Mouse (Mus musculus): ENCODE measurements around the gene Gm28051. TPM values are rescaled to one million over a fixed set of nuclear protein-coding genes. Genes with fewer than 3 reads are reported as not detected.

The Gm28051 gene
- polyA plus RNA-seq, 1 experiment from 2014 or later = not detected

DNA sequence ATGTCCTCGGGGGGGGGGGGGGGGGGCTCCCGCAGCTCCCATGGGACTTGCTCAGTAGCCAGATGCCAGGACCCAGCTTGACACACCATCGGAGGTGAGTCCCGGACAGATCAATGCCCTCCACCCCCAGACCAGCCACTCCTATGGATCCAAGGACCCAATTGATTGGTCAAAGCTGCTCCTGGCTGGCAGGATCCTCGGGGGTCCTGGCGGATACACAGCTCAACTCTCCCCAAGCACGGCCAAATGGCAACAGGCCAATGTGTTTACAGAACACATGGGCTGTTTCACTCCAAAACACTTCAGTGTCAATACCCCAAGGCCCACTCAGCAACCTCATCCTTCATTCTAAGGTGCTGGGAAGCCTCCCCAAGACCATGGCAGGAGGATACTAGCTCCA, 65.8 kb downstream of the Gm28051 start:
- Histone ChIP-seq H3K4me3 (no peak overlapping the region), H3K9ac (no peak overlapping the region), H3K27ac (no peak overlapping the region), H3K9me3 (no peaks in the 10 kb centered on the region), H3K4me2 (no peak overlapping the region), H3K27me3 (no peaks in the 10 kb centered on the region), H3K4me1 (0 out of 2 replicates have a peak, but pooled peaks cover 4% of the 10 kb centered on the region), H3K36me3 (no peaks in the 10 kb centered on the region)
- ATAC-seq (ENCODE audit: borderline replicate concordance, extremely low read depth, low FRiP score, low TSS enrichment) = no peak
- WGBS = 59% methylated on average over 7 of the region's 7 CpGs

DNA sequence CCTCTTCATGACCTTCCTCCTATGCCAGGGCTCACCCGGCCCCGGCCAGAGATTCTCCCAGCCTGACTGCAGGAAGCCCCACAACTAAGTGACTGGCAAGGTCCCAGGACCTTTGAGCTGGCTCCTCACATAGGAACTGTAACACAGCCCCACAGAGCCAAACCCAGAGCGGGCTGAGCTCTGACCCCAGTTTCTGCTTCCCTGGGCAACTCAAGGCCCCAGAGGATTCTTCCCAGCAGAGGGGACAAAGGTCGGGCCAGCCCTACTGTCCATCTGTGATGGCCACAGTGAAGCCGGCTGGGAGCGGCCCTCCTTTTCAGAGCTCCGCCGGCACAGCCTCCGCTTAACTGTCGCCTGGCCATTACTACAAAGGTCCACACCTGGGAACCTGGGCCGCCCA, 66.4 kb downstream of the Gm28051 start:
- no peaks in the 10 kb centered on the region for H3K27me3 ChIP-seq
- H3K4me2 ChIP-seq = no peak overlapping the region
- H3K27ac ChIP-seq = no peak overlapping the region
- 0 out of 2 replicates have a peak, but pooled peaks have one; percentile 33 for ATAC-seq (ENCODE audit: borderline replicate concordance, extremely low read depth, low FRiP score, low TSS enrichment)
- H3K9me3 ChIP-seq = no peaks in the 10 kb centered on the region
- H3K36me3 ChIP-seq = no peaks in the 10 kb centered on the region
- H3K9ac ChIP-seq = no peak overlapping the region
- 0 out of 2 replicates have a peak, but pooled peaks cover 4% of the 10 kb centered on the region for H3K4me1 ChIP-seq
- H3K4me3 ChIP-seq = no peak overlapping the region
- WGBS = 67% methylated on average over 11 of the region's 11 CpGs

DNA sequence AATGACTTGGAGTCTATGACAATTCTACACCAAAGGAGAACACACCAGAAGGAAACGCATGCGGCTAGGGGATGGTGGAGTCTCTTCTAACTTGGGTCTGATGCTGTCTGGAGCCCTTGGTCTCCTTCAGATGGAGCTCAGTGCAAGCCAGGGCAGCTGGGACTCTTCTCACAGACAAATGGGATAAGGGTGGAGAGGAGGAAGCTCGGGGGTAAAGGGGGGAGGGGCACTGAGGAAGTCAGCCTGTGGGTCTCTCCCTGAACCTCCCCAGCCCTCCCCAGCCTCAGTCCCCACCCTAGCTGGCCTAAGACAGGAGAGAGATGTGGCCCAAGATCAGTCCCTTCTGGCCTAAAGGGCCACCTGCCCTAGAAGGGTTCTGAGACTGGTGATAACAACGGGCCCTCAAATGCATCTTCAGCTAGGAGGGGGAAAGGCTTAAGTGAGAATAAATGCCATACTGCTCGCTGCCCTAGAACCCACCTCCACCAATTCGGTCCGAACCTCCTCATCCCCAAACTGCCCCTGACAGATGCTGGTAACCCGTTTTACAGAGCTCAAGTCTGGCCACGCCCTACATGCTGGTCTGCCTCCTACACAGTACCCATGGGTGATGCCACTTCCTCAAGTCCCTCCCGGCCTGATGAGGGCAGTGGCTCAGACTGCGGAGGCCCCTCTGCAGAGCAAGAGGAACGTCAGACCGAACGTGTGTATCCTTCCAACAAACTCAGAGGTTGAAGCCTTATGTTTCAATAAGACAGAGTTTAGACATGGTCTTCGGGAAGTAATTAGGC, 67.6 kb downstream of the Gm28051 start:
- ATAC-seq (ENCODE audit: borderline replicate concordance, extremely low read depth, low FRiP score, low TSS enrichment) = no peak
- 75% methylated on average over 15 of the region's 15 CpGs for WGBS

DNA sequence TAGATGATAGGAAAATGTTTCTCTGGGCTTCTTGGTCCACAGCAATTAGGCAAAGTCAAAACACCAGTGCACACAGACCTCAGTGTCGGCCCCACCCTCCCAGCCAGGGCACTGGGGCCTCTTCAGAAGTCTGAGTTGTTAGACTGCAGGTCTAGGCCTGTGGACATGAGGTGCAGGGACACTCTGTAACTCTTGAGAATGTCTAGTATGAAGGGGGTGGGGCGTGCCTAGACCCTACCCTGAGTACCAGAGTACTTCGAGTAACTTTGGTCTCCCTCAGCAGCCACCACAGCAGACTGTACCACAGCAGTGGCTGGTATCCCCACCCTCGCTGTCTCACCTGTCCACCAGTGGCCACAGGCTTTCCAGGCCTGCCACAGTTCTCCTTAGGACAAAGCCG, 71.2 kb downstream of the Gm28051 start:
- no peaks in the 10 kb centered on the region for H3K27me3 ChIP-seq
- no peak overlapping the region for H3K4me2 ChIP-seq
- no peak for ATAC-seq (ENCODE audit: borderline replicate concordance, extremely low read depth, low FRiP score, low TSS enrichment)
- no peak overlapping the region for H3K27ac ChIP-seq
- H3K9ac ChIP-seq = no peak overlapping the region
- H3K4me3 ChIP-seq = no peak overlapping the region
- no peaks in the 10 kb centered on the region for H3K9me3 ChIP-seq
- peaks cover 13% of the 10 kb centered on the region; the same call in 1 of the 2 replicates for H3K4me1 ChIP-seq
- 77% methylated on average over 5 of the region's 5 CpGs for WGBS
- no peaks in the 10 kb centered on the region for H3K36me3 ChIP-seq

More for the DNA sequence above, 67.6 kb downstream of the Gm28051 start:
- H3K9ac ChIP-seq = no peak overlapping the region
- no peak overlapping the region for H3K4me2 ChIP-seq
- H3K4me3 ChIP-seq = no peak overlapping the region
- no peaks in the 10 kb centered on the region for H3K9me3 ChIP-seq
- H3K27ac ChIP-seq = no peak overlapping the region
- H3K4me1 ChIP-seq = peaks cover 14% of the 10 kb centered on the region; the same call in 1 of the 2 replicates
- no peaks in the 10 kb centered on the region for H3K27me3 ChIP-seq
- H3K36me3 ChIP-seq = no peaks in the 10 kb centered on the region

DNA sequence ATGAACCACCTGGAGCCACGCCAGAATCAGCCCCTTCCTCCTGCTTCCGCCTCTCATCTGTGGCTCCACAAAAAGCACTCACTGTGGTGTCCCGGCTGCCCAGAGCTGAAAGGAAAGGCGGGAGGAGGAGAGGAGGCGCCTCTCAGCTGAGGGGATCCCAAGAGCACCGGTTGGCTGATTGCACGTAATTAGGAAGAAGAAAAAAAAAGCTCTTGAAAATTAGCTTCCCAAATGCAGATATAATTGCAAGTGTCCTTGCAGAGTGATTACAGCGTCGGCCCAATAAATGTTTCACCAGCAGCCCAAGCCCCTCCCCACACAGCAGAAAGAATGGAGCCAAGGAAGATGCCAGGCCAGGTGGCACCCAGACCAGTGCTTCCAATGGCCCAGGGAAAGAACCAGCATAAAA, 72.0 kb downstream of the Gm28051 start:
- H3K9ac ChIP-seq = no peak overlapping the region
- no peak overlapping the region for H3K4me2 ChIP-seq
- H3K27ac ChIP-seq = no peak overlapping the region
- WGBS = 37% methylated on average over 9 of the region's 9 CpGs
- no peaks in the 10 kb centered on the region for H3K36me3 ChIP-seq
- no peaks in the 10 kb centered on the region for H3K27me3 ChIP-seq
- H3K4me1 ChIP-seq = peaks cover 9% of the 10 kb centered on the region; the same call in 1 of the 2 replicates
- no peaks in the 10 kb centered on the region for H3K9me3 ChIP-seq
- no peak overlapping the region for H3K4me3 ChIP-seq
- ATAC-seq (ENCODE audit: borderline replicate concordance, extremely low read depth, low FRiP score, low TSS enrichment) = no peak

DNA sequence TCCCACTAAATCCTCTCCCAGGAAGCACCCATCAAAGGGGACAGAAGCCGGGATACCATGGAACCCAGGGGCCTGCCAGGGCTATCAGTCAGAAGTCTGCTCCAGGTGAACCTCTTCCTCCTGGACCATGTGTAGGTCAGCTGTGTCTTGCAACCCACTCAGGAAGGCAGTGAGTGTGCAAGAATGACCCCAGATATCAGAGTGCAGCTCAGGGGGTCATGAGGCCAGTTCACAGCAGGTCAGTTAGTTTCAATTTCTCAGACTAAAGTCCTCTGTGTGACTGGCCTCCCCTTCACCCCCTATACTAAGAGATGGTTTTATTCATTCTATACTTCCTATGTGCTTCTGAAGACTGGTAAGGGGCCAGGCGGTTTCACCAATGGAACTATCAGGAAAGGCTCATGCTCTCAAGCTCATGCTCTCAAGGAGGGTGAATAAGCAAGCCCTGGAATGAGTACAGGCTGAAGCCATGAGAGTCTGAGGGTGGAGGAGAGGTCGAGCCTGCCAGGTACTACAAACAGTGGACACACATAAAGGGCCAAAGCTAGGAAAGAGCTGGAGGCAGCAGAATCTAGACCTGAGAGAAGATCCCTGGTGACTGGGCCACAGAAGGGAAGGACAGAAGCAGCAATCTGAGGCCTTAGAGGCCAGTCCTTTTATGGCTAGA, 72.7 kb downstream of the Gm28051 start:
- Histone ChIP-seq H3K9me3 (no peaks in the 10 kb centered on the region), H3K4me3 (no peak overlapping the region), H3K4me2 (no peak overlapping the region), H3K9ac (no peak overlapping the region), H3K27ac (no peak overlapping the region), H3K27me3 (no peaks in the 10 kb centered on the region), H3K4me1 (peaks cover 9% of the 10 kb centered on the region; the same call in 1 of the 2 replicates), H3K36me3 (no peaks in the 10 kb centered on the region)
- WGBS = 59% methylated on average over 3 of the region's 3 CpGs
- ATAC-seq (ENCODE audit: borderline replicate concordance, extremely low read depth, low FRiP score, low TSS enrichment) = 0 out of 2 replicates have a peak, but pooled peaks have one; percentile 12

DNA sequence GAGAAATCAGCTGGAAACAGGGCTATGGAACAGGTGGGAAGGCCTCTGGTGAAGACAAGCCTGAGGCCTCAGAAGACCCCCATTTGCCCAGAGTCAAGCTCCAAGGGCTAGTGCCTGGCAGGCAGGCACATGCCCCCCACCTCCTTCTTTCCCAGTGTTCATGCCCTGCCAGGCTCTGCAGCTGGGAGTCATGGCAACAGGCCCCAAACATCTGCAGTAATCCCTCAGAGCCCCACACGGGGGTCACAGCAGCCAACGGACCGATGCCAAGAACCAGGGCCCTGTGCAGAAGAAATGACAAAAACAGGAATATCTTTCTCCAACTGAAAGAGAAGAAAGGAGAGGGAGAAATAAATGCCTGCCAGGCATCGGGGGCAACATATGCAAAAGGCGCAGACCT, 73.6 kb downstream of the Gm28051 start:
- WGBS = 68% methylated on average over 5 of the region's 5 CpGs
- Histone ChIP-seq H3K4me2 (no peak overlapping the region), H3K4me3 (no peak overlapping the region), H3K9me3 (no peaks in the 10 kb centered on the region), H3K36me3 (no peaks in the 10 kb centered on the region), H3K9ac (no peak overlapping the region), H3K27me3 (no peaks in the 10 kb centered on the region), H3K4me1 (peaks cover 9% of the 10 kb centered on the region; the same call in 1 of the 2 replicates), H3K27ac (no peak overlapping the region)
- ATAC-seq (ENCODE audit: borderline replicate concordance, extremely low read depth, low FRiP score, low TSS enrichment) = no peak

DNA sequence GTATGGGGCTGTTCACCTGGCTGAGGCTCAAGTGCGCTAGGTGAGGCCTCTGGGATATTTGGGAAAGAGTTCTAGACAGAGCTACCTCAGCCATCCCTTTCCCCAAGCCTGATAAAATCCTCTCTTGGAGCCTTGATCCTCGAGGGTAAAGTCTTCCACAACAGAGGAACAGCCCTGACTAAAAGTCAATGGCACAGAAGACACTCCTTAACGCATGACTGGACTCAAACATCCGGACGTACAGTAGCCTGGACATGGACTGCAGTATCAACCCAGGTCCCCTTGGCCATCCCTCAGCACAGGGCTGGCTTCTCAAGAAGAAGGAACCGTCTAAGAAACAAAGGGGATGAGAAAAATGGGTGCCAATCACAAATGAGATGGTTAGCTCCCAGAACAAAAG, 74.1 kb downstream of the Gm28051 start:
- no peak for ATAC-seq (ENCODE audit: borderline replicate concordance, extremely low read depth, low FRiP score, low TSS enrichment)
- peaks cover 9% of the 10 kb centered on the region; the same call in 1 of the 2 replicates for H3K4me1 ChIP-seq
- 80% methylated on average over 6 of the region's 6 CpGs for WGBS

DNA sequence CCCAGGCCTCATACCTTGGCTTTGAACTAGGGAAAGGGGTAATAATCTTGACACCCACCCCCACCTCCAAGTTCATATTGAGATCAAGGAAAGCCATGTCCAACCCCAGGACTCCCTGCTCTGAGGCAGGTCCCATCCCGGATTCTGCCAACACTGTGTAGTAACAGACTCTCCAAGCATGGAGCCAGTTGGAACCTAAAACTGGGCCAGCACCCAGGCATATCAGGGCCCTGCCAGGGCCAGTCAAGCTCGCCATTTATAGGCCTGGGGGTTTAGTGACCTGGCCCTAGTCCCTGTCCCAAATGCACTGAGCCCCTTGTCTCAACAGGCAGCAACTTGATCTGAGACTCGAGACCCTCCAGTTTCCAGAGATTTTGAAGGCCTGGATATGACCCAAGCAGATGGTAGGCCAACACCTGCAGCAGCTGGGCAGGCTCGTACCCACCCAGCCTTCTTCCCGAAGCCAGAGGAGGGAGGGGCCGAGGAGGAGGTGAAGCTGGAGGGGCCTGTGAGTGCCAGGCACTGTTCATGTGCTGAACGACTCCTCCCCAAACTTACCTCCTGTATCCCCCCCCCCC, 74.8 kb downstream of the Gm28051 start:
- H3K27me3 ChIP-seq = no peaks in the 10 kb centered on the region
- WGBS = 71% methylated on average over 7 of the region's 7 CpGs
- H3K4me2 ChIP-seq = no peak overlapping the region
- no peaks in the 10 kb centered on the region for H3K36me3 ChIP-seq
- no peak overlapping the region for H3K27ac ChIP-seq
- H3K4me3 ChIP-seq = no peak overlapping the region
- peaks cover 9% of the 10 kb centered on the region; the same call in 1 of the 2 replicates for H3K4me1 ChIP-seq
- no peak for ATAC-seq (ENCODE audit: borderline replicate concordance, extremely low read depth, low FRiP score, low TSS enrichment)
- no peaks in the 10 kb centered on the region for H3K9me3 ChIP-seq
- H3K9ac ChIP-seq = no peak overlapping the region

More for the DNA sequence above, 74.1 kb downstream of the Gm28051 start:
- Histone ChIP-seq H3K27ac (no peak overlapping the region), H3K27me3 (no peaks in the 10 kb centered on the region), H3K9ac (no peak overlapping the region), H3K4me3 (no peak overlapping the region), H3K4me2 (no peak overlapping the region), H3K9me3 (no peaks in the 10 kb centered on the region), H3K36me3 (no peaks in the 10 kb centered on the region)

DNA sequence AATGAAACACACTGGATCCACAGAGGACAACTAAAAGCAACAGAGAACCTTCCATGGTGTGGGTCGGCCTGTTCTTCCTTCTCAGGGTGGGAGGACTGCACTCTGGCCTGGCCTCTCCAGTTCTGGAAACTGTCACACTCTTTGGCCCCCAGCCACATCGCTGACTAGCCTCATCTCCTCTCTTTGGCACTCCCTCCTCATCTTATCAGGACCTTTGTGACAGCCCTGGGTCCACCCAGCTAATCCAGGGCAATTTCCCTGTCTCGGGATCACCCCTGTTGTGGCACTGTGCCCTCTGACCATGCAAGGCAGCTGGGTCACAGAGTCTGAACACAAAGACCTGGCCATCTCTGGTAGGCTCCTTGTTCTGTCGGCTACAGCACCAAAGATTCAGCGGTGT, 75.5 kb downstream of the Gm28051 start:
- H3K9me3 ChIP-seq = no peaks in the 10 kb centered on the region
- H3K36me3 ChIP-seq = no peaks in the 10 kb centered on the region
- H3K4me2 ChIP-seq = no peak overlapping the region
- no peaks in the 10 kb centered on the region for H3K27me3 ChIP-seq
- ATAC-seq (ENCODE audit: borderline replicate concordance, extremely low read depth, low FRiP score, low TSS enrichment) = no peak
- no peak overlapping the region for H3K27ac ChIP-seq
- WGBS = 71% methylated on average over 5 of the region's 5 CpGs
- H3K4me1 ChIP-seq = peaks cover 9% of the 10 kb centered on the region; the same call in 1 of the 2 replicates
- no peak overlapping the region for H3K9ac ChIP-seq
- H3K4me3 ChIP-seq = no peak overlapping the region

DNA sequence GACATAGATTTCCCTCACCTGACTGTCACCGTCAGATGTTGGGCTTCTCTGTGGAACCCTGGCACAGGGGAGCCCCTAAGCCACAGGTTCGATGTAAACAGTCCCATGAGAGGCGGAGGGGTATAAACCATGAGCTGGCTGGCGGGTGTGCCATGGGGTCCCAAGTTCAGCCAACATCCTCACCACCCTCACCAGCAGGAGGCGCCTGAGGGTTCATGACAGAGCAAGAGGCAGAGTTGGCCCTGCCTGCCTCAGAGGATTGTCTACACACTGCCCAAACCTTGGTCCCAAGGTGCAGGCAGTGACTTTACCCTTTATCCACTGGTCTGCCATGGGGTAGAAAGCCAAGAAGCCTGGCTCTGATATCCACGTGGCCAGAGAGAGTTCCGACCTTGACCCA, 76.0 kb downstream of the Gm28051 start:
- Histone ChIP-seq H3K27ac (no peak overlapping the region), H3K9ac (no peak overlapping the region), H3K4me3 (no peak overlapping the region), H3K4me1 (peaks cover 9% of the 10 kb centered on the region; the same call in 1 of the 2 replicates), H3K4me2 (no peak overlapping the region), H3K36me3 (no peaks in the 10 kb centered on the region), H3K9me3 (no peaks in the 10 kb centered on the region), H3K27me3 (no peaks in the 10 kb centered on the region)
- 76% methylated on average over 7 of the region's 7 CpGs for WGBS
- ATAC-seq (ENCODE audit: borderline replicate concordance, extremely low read depth, low FRiP score, low TSS enrichment) = no peak

DNA sequence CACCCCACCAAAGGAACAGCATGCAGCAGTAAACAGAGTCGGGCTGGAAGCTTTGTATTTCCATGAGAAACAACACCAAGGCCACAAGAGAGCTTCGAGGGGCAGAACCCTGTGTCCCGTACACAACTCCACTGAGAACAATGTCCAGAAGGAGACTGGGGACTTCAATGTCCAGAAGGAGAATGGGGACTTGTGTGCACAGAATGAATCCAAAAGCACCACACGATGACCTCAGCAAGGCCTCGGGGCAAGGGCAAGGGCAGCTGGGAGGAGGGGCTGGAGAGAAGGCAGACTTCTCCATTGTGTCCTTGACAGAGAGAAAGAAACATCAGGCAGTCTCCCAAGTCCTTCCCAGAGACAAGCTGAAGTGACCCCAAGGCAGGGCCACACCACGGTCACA, 78.7 kb downstream of the Gm28051 start:
- Histone ChIP-seq H3K4me2 (no peak overlapping the region), H3K9ac (no peak overlapping the region), H3K9me3 (no peaks in the 10 kb centered on the region), H3K27me3 (no peaks in the 10 kb centered on the region), H3K36me3 (no peaks in the 10 kb centered on the region), H3K4me1 (no peaks in the 10 kb centered on the region), H3K4me3 (no peak overlapping the region), H3K27ac (no peak overlapping the region)
- ATAC-seq (ENCODE audit: borderline replicate concordance, extremely low read depth, low FRiP score, low TSS enrichment) = no peak
- WGBS = 62% methylated on average over 6 of the region's 6 CpGs

All from lung, embryonic 15.5 days (tissue).